Mouse (Mus musculus) retina, postnatal 7 days (tissue): ENCODE results near the gene Mt1.

Source experiments
- DNase-seq: peaks from one replicate; pipeline ENCODE4 v3.0.0-alpha.2; 2012; ENCODE audit warnings: low read depth, low spot score

The Mt1 gene

GRCm38 (mm10) chr8:94172809-94173732 lies 5.8 kb upstream of the Mt1 start:
- no peak for DNase-seq

GRCm38 (mm10) chr8:94173848-94174403 lies 5.0 kb upstream of the Mt1 start:
- DNase-seq: no peak

- no peak for DNase-seq
Measured at GRCm38 (mm10) chr8:94174619-94175213, 4.2 kb upstream of the Mt1 start.

GRCm38 (mm10) chr8:94177716-94178390 lies 1.0 kb upstream of the Mt1 start:
- DNase-seq: no peak

- DNase-seq: no peak
Measured at GRCm38 (mm10) chr8:94179713-94180560, 1.1 kb downstream of the Mt1 start.

- no peak for DNase-seq
Measured at GRCm38 (mm10) chr8:94180561-94180908, 1.7 kb downstream of the Mt1 start.

- no peak for DNase-seq
Measured at GRCm38 (mm10) chr8:94182055-94182929, 3.4 kb downstream of the Mt1 start.

- DNase-seq: peak; percentile 33
Measured at GRCm38 (mm10) chr8:94183117-94183516, 4.2 kb downstream of the Mt1 start.

- DNase-seq: no peak
Measured at GRCm38 (mm10) chr8:94184357-94184843, 5.5 kb downstream of the Mt1 start.

- DNase-seq: no peak
Measured at GRCm38 (mm10) chr8:94185791-94186190, 6.9 kb downstream of the Mt1 start.

GRCm38 (mm10) chr8:94186542-94186941 lies 7.7 kb downstream of the Mt1 start:
- peak; percentile 41 for DNase-seq

GRCm38 (mm10) chr8:94187290-94188002 lies 8.6 kb downstream of the Mt1 start:
- DNase-seq: no peak

GRCm38 (mm10) chr8:94189275-94190031 lies 10.6 kb downstream of the Mt1 start:
- no peak for DNase-seq

- DNase-seq: no peak
Measured at GRCm38 (mm10) chr8:94191101-94191691, 12.3 kb downstream of the Mt1 start.

GRCm38 (mm10) chr8:94192926-94193325 lies 14.0 kb downstream of the Mt1 start:
- DNase-seq: no peak

GRCm38 (mm10) chr8:94194591-94195223 lies 15.8 kb downstream of the Mt1 start:
- DNase-seq: no peak

GRCm38 (mm10) chr8:94199202-94199869 lies 20.5 kb downstream of the Mt1 start:
- peak; percentile 72 for DNase-seq
